Mouse (Mus musculus): ENCODE results near the gene Socs7.

Gene Socs7

DNA sequence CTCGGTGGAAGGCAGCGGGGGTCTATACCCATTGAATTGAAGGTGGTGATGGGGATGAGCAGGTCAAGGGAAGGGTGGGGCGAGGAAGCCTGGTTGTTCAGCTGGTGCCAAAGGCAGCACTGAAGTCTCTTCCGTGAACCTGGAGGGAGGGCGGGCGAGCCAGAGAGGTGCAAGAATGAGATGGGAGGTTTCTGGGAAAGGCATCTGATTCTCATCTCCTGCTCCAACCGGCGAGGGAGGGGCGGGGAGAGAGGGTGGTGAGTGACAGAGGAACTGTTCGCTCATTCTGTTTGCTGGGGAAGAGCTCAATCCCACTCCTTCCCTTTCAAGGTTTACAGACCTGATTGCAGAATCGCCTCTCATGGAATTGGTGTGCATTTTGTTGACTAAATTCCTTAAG lies 31.3 kb downstream of the Socs7 start:
- no peak for DNase-seq

DNA sequence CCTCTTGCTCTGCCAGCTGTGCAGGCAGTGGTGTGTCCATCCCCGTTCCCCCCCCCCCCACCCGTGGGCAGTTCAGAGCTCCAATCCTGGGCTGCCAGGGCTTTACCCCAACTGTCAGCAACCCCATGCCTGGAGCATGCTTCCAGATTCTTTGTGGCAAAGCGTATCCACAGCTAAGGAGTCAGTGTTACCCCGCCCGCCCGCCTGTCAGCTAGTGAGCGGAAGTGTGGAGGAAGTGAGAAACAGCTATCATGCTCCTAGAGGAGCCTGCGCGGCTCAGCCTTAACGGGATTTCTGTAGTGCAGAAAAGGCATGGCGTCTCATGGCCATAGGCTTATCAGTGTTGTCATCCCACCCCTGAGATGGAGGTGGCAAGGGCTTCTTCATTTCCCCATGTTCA lies 31.8 kb downstream of the Socs7 start:
- peak; percentile 30 to 34 for DNase-seq

DNA sequence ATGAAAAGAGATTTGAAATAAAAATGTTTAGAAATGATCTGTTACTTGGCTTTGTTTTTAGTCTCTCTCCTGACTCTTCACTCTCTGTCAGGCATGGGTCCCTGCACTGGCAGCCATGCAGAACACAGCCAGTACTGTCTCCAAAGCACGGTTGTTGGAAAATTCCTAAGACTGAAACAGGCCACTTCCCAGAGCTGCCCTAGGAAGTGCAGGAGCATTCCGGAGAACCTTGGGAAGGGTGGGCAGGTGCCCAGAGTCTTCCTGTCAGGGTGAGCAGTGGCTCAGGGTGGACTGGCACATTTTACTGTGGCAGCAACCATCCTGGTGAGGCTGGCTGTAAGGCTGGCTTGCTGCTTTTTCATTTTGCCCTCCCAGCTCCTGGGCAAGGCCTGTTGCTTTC lies 36.2 kb downstream of the Socs7 start:
- no peak for DNase-seq

- DNase-seq = peak; percentile 81 to 82
Measured at GRCm38 (mm10) chr11:97399958-97400710, 37.8 kb downstream of the Socs7 start.

DNA sequence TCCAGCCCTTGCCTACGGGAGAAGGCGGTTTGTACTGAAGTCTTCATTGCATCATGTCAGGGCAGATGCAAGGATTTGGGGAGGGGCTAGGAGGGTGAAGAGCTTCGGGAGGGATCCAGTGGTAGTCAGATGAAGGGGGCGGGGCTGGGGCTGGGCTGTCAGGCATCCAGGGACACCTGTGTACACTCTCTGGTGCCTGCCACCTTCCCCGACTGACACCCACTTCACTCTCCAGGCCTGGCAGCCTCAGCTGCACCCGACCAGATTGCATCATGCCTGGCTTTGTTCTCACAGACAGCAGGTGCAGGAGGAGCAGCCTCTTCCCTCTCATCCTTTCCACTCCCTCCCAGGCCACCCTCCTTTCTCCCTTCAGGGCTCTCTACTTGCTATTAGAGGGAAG lies 38.7 kb downstream of the Socs7 start:
- DNase-seq = no peak

DNA sequence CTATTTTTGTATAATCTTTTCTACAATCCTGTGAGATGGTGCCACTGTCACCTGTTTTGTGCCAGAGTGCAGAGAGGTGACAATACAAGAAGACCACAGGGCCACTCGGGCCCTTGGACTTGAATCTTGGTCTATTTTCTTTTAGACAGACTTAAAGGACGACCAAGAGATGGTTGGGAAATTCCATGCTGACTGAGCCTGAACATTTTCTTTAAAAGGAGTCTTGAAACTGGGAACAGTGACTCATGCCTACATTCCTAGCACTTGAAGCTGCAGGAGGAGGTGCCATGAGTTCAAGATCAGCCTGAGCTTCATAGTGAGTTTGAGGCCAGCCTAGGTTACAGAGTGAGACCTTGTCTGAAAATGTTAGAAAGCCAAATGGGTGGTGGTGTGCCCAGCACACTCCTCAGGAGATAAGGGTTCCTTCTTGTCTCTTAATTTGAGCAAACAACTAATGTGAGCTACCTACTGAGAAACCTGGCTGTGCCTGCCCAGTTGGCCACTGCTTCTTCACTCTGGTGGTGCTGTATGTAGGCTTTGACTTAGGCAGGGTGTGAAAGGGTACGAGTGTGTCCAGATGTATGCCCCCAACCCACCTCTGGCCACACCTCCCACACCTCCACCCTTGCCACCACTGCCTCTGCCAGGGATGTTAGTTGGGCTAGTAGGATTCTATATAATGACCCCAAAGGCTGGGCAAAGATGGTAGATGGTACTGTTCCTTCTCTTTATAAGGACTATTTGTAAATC lies 39.5 kb downstream of the Socs7 start:
- no peak for DNase-seq

- DNase-seq = no peak
Measured at GRCm38 (mm10) chr11:97402746-97403145, 40.4 kb downstream of the Socs7 start.

GRCm38 (mm10) chr11:97403614-97404183 lies 41.3 kb downstream of the Socs7 start:
- DNase-seq = no peak

DNA sequence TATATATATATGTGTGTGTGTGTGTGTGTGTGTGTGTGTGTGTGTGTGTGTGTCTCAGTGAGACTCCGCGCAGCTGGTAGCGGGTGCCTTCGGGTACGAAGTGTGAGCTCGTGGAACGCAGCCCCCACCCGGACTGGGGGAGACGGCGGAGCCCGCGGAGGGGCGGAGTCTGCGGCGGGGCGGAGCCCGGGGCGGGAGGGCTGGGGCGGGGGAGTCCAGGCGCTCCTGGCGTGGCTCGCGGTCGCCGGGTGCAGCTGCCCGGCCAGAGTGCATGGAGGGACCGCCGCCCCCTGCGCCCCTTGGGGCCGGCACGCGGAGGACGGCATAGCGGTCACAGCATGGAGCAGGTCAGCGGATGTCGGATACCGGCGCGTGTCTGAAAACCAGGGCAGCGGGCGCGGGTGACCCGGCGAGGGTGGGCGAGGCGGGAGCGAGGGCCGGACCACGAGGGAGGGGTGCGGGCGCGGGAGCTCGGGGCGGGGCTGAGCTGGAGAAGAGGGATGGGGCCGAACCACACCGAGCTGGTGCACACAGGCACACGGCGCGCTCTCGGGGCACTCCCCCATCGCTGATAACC lies 41.9 kb downstream of the Socs7 start:
- DNase-seq = peak; percentile 46 to 48

DNA sequence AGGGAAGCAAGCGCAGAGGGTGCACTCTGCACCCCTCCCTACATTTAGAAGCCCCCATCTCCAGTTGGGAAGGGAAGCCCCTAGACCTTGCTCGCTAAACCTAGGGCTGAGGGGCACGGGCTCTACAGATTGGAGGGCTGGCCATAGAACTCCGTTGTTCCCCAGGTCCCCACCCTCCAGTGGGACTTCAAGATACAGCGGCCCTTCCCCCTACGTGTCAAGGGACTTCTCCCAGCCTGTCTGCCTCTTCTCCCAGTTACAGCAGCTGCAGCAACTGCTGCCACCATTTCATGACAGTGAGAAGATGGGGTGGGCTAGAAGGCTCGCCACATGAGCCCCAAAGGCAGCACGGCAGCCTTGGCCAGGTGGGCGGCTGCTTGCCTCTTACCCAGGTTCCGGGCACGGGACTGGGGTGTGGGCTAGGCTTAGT lies 42.4 kb downstream of the Socs7 start:
- DNase-seq = peak; percentile 25 to 29

- no peak for DNase-seq
Measured at GRCm38 (mm10) chr11:97406094-97406951, 44.0 kb downstream of the Socs7 start.

- DNase-seq = no peak
Measured at GRCm38 (mm10) chr11:97407456-97407855, 45.1 kb downstream of the Socs7 start.

DNA sequence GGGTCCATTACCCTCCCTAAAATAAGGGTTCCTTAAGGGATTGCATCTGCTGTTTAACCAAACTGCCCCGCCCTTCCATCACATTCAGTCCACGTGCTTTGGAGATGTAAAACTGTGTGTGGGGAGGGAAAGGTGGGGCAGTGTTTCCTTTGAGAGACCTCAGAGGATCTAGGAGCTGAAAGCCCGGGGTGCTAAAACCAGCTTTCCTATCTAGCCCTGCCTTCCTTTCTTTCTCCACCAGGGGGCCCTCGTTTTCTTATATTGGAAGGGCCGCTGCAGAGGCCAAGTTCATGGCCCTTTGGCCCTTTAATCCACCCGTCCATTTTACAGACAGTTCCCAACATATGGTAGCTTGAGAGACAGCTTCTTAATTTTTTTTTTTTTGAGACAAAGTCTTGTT lies 45.8 kb downstream of the Socs7 start:
- peak; percentile 84 to 86 for DNase-seq

DNA sequence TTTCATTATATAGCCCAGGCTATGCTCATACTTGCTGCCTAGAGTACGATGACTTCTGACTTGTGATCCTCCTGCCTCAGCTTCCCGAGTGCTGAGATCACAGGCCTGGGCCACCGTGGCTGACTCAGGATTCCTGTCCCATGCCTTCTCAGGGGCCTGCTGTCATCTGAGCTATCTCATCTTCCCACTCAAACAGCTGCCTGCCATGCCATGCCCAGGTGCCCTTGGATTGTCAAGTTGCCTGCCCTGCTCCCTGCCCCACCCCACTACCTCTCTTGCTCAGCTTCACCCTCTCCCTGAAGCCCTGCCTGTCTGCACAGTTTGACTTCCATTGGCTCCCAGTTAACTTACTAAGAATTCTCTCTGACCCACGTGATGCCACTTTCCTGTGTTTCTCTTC lies 48.6 kb downstream of the Socs7 start:
- DNase-seq = no peak

GRCm38 (mm10) chr11:97412117-97412516 lies 49.8 kb downstream of the Socs7 start:
- DNase-seq = no peak

DNA sequence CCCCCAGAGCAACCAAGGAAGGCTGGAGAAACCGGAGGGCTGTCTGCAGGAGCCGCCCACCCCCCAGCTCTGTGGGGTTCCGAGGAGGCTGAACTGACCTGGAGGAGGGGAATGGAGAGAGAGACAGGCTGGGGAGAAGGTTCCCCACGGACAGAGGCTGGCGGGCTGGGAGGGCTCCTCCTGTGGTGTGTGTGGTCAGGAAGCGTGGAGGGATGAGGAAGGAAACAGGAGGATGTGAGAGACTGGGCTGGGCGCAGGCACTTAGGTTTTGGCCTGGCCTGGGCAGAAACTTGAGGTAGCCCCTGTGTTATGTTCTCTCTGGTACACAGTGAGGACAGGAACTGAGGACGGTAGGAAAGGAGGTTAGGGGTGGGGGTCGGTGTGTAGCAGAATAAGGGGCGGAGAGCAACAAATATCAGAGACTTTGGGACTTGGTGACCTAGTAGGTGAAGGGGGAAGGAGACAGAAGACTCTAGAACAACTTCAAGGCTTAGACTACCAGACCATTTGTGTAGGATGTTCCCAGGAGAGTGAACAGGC lies 50.5 kb downstream of the Socs7 start:
- no peak for DNase-seq

DNA sequence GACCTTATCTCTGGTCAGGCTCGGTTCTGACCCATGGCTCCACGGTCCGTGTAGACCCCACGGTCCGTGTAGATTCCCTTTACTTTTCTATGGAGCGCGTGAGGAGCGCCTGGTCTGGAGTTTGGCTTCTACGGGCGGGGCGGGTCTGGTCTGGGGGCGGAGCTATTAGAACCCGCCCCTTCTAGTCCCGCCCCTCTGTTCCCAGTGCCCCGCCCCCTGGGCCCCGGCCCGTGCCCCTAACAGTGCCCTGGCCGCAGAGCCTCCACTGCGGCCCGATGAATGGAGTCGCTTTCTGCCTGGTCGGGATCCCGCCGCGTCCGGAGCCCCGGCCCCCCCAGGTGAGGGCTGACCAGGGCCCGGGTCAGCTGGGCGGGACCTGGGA lies 53.0 kb downstream of the Socs7 start, which contains the start of gene Arhgap23:
Gene Arhgap23 (plus strand): TSS at position 204 of the 382 bp plus-strand sequence.
- peak; percentile 63 to 65 for DNase-seq

DNA sequence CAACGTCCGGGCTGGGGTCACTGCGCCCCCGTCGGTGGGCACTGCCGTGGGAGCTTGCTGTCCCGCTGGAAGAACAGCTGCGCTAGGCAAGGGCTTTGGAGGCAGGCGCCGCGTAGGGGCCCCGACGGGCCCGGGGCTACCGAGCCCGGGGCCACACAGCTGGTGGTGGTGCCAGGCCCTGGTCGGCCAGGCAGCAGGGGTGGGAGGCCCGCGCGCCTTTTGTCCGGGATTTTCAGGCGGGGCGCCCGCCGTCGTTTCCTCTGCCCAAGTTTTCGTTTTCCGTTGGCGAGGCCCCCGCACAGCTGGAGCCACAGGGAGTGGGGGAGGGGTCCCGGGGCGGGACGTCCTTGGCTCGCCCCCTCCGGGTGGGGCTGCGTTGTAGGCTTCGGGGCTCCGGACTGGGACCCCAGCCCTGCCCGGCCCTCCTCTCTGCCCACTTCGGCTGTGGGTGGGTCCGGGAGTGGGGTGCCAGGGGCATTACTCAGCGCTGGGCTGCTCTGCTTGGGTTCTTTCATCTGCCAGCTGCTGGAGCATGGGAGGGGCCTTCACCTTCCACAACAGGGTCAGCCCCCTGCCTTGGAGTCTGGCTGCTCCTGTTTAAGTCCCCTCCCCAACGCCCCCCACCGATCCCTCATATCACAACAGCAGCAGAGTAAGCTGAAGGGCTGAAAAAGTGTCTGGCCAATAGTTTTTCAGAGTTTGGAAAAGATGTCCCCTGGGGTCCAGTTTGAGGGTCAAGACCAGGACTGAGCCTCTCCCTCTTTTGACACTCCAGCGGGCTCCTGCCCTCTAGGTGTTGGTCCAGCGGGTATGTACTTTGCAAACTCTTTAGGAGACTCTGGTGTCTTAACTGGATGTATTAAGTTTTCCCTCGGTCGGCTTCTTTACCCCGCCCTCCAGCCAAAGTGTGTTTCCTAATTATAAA lies 53.6 kb downstream of the Socs7 start:
- DNase-seq = peak; percentile 25 to 32

DNA sequence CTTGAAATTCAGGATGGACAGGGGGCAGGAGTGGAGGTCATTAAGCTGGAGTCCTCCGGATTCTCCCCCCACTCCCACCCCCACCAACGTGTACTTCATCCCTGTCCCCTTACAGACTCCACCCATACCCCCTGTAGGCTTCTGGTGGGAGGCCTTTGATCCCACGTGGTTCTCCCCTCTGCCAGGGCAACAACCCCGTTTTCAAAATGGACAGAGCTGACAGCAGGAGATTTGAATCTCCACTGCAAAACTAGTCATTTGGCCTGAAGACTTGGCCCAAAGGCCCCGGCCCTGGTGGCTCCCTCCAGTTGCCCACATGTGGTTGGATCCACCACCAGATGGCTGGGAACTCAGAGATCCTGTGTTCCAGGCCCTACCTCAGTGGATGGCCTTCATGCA lies 54.3 kb downstream of the Socs7 start:
- DNase-seq = no peak

DNA sequence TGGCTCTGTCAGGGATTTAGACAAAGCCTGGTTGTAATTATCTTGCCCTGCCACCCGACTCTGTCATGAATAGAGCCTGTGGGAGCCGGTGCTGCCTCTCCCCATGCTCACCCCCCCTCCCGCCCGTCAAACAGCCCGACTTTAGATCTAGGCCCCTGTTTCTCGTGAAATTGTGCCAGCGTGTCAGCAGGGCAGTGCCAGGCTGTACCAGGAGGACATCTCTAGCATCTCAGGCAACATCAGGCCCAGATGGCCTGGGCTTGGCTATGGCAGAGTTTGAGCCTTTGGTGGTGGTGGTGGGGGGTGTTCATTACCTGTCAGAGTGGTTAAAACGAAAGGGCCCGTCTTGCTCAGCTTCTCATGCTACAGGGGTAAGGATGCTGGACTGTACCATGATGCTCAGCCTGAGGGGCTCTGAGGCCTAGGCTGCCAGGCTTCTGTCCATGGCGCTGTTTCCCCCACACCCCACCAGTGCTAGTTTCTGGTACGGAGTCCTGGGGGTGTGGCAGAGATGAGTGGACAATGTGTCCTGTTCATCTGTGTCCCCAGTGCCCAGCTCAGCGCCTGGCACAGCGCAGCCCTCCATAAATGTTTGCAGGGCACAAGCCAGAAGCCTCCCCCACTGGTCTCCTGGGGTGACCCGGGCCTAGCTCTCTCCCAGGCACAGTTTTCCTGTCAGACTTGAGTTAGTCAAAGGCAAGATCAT lies 56.6 kb downstream of the Socs7 start:
- DNase-seq = no peak

GRCm38 (mm10) chr11:97419540-97419900 lies 57.2 kb downstream of the Socs7 start:
- DNase-seq = no peak
